Mouse (Mus musculus): Measurements from ENCODE around the gene Timp4. TPM values are rescaled to one million over a fixed set of nuclear protein-coding genes. Genes with fewer than 3 reads are reported as not detected.

Timp4 gene
- total RNA-seq, 2 experiments from 2014 or later: 0.38 TPM; not detected in 1

- no peak for ATAC-seq (replicated peaks; ENCODE audit: low FRiP score, poor library complexity, severe bottlenecking)
Measured at GRCm38 (mm10) chr6:115210187-115210586, 41.8 kb downstream of the Timp4 start.

GRCm38 (mm10) chr6:115203029-115203428 is 49.0 kb downstream of the Timp4 start:
- no peak for ATAC-seq (replicated peaks; ENCODE audit: low FRiP score, poor library complexity, severe bottlenecking)

GRCm38 (mm10) chr6:115200753-115201152 is 51.3 kb downstream of the Timp4 start:
- ATAC-seq (replicated peaks; ENCODE audit: low FRiP score, poor library complexity, severe bottlenecking): no peak

Other genes with a start within 250 kb of the Timp4 start
- 13.2 and 13.8 TPM in 2 replicates for gene Tamm41, start 214.3 kb downstream of the Timp4 start, total RNA-seq (2015; ENCODE audit: low replicate concordance)
- gene Tamm41, start 214.3 kb downstream of the Timp4 start, total RNA-seq (2017; ENCODE audit: low replicate concordance): 9.0 and 12.5 TPM in 2 replicates
- not detected in 2 replicates for gene Syn2, start 117.3 kb downstream of the Timp4 start, total RNA-seq (2015; ENCODE audit: low replicate concordance)
- not detected in 2 replicates for gene Syn2, start 117.3 kb downstream of the Timp4 start, total RNA-seq (2017; ENCODE audit: low replicate concordance)
- gene Gm17482, start 24.9 kb downstream of the Timp4 start, total RNA-seq (2015; ENCODE audit: low replicate concordance): not detected in 2 replicates
- gene Gm17482, start 24.9 kb downstream of the Timp4 start, total RNA-seq (2017; ENCODE audit: low replicate concordance): not detected in 2 replicates
- gene Pparg, start 108.7 kb upstream of the Timp4 start, total RNA-seq (2015; ENCODE audit: low replicate concordance): 3.5 and 9.0 TPM in 2 replicates
- 2.9 and 3.9 TPM in 2 replicates for gene Pparg, start 108.7 kb upstream of the Timp4 start, total RNA-seq (2017; ENCODE audit: low replicate concordance)